Mouse (Mus musculus) CD4-positive naive resting alpha-beta T cell, adult 76 days (primary cell): ENCODE data around the gene Ube2h. TPM values are rescaled to one million over a fixed set of nuclear protein-coding genes. Genes with fewer than 3 reads are reported as not detected.

Source experiments
- total RNA-seq: library from RNA; stranded (reverse); gene quantifications from one replicate; pipeline ENCODE4 v1.2.4, GENCODE M21; 2023

The Ube2h gene
- total RNA-seq = 136 TPM

GRCm38 (mm10) chr6:30304399-30304917, at the start of gene Ube2h:
TSS of gene Ube2h (minus strand) at chr6:30304539.

Other genes with a start within 250 kb of the Ube2h start
- gene Zc3hc1, start 86.5 kb upstream of the Ube2h start, total RNA-seq = 40.8 TPM
- gene Klhdc10, start 97.3 kb upstream of the Ube2h start, total RNA-seq = 18.9 TPM
- gene Tmem209, start 205.2 kb upstream of the Ube2h start, total RNA-seq = 34.3 TPM
- gene Ssmem1, start 205.3 kb upstream of the Ube2h start, total RNA-seq = 0.85 TPM
- not detected for gene Cpa2, start 237.0 kb upstream of the Ube2h start, total RNA-seq